Mouse (Mus musculus) MEL-GATA-1-ER (cell line): Measurements from ENCODE around the gene Unk.

Experiments used
- DNase-seq: peaks from one replicate; pipeline ENCODE4 v3.0.0-alpha.2; 2012; ENCODE audit warnings: low read depth; ENCODE audit errors: extremely low read depth

The Unk gene

DNA sequence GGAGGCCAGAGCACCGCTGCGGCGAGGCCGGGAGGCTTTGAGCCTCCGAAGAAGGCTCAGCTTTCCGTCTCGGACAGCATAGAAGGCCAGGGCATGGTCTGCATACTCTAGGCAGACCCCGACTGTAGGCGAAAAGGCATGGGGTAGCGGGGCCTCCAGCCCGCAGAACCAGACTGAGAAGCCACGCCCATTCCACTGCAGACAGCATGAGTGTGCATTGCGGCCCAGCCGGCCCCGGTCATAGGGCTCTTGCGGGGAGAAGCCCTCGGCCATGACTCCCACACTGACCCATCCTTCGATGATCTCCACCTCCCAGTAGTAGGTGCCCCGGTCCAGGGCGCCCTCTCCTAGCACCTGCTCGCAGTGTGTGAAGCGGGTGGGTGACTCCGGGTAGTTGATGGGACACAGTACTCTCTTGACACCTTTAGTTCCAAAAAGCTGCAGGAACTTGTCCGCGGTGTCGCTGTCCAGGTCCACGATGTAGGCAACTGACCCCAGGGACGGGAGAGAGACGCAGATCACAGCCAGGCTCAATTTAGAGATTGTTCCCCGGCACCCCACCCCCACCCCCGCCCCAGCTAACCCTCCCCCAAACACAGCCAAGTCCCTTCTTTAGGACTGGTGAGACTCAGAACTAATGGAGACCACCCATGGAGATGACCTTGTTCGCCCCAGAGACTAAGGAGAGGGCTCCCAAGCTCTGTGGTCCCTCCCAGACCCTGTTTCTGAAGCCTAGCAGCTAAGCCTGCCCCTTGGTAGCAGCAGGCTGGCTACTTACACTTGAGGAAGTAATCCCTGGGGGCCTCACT, 76.2 kb downstream of the Unk start:
- DNase-seq: no peak

DNA sequence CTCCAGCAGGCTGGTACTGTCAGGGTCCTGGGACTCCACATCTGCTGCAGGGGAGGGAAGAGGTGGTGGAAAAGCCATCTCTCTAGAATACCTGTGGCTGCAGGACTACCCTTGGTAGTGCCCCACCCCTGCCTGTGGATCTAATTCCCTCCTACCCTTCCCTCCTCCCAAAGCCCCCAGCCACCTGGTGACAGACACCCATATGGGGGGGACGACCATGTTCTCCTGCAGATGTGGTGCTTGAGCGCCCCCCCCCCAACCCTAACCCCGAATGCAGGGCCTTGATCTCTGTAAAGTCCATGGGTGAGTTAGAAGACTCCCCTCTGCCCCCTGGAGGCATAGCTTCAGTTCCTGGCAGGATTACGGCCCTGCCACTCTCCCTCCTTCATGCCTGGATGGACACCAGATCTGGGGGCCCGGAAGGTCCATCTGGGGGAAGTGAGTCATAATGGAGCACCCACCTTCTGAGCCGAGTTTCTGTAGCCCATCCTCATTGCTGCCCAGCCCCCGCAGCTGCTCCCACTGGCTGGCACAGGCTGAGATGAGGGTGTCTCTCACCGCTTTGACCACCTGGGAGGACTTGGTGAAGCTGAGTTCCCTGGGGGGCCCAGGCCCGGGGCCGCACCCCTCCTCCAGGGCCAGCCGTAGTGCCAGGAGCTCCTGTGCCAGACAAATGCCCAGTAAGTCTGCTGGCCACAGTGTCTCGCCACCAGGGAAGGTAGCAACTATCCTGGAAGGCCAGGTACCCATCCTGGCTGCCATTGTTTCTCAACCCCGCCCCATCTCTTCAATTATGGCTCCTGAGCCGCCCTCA, 77.0 kb downstream of the Unk start:
- no peak for DNase-seq

DNA sequence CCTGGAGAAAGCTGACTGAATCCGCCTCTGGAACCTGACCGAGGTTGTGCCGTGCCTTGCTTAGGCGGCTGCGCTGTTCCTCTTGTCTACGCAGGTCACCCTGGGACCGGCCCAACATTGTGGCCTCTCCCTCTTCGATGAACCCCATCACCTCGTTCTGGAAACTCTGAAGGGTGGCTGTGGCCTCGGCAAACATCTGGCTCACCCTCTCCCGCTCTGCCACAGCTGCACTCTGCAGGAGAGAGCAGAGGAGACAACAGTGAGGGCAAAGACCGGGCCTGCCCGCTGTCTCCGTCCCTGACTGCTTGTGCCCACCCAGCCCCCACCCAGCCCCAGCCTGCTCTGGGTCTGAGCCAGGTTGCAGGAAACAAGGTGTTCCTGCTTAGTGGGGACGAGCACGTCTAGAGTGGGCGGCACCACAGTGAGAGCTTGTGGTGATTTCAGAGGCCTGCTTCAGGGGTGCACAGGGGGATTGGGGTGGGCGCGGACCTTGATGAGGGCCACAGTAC, 77.7 kb downstream of the Unk start:
- DNase-seq: no peak

DNA sequence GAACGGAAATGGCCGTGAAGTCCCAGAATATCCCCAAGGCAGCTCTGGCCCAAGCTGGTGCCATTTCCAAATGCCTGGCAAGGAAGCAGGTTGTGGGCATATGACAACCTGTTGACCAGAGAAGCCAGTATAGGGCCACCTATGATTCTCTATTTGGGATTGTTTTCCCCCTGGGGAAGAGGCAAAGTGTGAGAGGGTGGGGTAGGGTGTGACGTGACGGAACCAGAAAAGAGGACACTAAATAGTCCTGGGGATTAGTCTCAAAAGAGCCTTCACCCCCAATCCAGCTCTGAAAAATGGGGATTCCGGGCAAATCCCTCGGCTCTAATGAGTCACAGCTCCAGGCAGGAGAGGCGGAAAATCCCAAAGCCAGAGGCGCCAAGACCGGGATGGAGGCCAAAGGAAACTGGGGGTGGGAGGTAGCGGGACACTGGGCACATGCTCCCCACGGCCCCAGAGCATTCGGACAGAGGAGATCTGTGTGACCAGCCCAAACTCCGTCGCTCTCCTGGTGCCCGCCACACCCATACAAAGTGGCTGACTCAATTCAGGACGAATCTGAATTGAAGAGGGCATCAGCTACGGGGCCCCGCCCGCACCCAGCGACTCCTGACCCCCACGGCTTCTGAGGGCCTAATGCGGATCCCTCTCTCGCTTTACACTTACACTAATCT, 78.5 kb downstream of the Unk start:
- no peak for DNase-seq

DNA sequence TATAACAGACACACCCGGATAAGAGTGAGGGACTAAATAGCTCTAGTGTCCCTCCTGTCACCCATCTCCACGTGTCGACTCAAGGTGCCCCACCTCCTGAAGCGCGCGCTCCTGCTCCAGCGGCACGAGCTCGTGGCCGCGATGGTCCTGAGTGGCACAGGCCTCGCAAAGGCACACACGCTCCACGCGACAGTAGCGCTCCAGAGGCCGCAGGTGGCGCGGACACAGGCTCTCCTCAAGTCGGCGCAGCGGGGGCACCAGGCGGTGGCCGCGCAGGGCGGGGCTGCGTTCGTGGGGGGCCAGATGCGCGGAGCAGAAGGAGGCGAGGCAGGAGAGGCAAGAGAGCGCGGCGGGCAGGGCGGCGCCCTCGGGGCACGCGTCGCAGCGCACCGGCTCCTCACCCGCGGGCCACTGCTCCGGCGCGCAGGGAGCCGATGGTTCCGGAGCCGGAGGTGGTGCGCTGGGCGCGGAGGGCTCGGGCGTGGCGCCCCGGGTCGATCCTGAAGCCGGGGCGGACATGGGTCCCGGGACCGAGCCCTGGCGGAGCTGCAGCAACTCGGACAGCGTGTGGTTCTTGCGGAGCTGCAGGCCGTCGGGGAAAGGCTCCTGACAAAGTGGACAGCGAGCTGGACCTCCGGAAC, 79.4 kb downstream of the Unk start:
- DNase-seq: no peak

DNA sequence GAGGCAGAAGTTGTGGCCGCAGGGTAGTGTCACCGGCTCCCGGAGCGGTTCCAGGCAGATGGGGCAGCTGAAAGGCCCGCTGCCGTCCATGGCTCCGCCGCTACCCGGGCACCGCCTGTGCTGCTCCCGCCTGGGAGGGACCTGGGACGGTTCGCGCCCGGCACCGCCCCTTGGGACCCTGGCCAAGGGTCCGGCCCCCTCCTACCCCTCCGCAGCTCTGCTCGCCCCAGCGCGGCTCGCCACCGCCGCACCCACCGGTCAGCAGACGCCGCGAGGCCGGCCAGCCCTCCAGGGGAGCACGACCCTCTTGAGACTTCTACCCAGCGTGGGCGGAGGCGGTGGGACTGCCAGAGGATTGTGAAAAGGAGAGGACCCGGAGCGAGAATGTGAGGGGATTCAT, 80.0 kb downstream of the Unk start:
- DNase-seq: no peak

DNA sequence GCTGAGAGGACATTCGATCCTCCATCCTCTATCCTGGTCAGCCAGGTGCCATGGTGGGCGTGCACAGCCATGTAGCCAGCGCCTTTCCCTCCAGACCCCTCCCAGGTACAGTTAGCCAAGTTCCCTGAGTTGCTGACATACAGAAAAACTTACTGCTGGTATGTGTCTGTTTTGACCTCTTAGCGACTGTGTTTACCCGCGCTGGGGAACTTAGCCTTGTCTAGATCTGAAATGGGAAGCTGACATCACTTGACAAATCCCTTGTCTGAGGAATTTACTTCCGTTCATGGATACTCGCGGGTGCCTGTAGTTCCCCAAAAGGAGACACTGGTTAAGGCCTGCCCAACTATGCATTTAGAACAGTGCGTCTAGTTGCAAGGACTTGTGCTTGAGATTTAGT, 80.4 kb downstream of the Unk start:
- DNase-seq: no peak
